Mouse (Mus musculus) ES-E14 (cell line): ENCODE data around the gene Bricd5. TPM values are rescaled to one million over a fixed set of nuclear protein-coding genes. Genes with fewer than 3 reads are reported as not detected.

Source experiments
- DNase-seq: peaks from one replicate; pipeline ENCODE4 v3.0.0-alpha.2; 2013; ENCODE audit warnings: low read depth, low spot score
- H3K27ac ChIP-seq: 2 replicates; pipeline ENCODE4 v1.5.1; 2012; ENCODE audit warnings: low read depth, mild to moderate bottlenecking, low read length, moderate library complexity, mixed read lengths; ENCODE audit not compliant: poor library complexity, insufficient read depth, severe bottlenecking
- H3K36me3 ChIP-seq: 2 replicates; pipeline ENCODE4 v1.6.1; 2012; ENCODE audit warnings: mild to moderate bottlenecking, low read length, moderate library complexity, mixed read lengths; ENCODE audit not compliant: control insufficient read depth, poor library complexity, insufficient read depth, severe bottlenecking
- H3K4me1 ChIP-seq, 2 experiments: fragments of 150-350 bp in 1 of 2; sonication (generic) in 1 of 2; 2 replicates each; pipeline ENCODE4 v1.6.1; 2012; ENCODE audit warnings: low read length in 2 of 2, mild to moderate bottlenecking in 1 of 2, mixed read lengths in 1 of 2; ENCODE audit not compliant: control insufficient read depth in 2 of 2, insufficient read depth in 2 of 2, poor library complexity in 1 of 2
- H3K4me3 ChIP-seq, 2 experiments: fragments of 150-350 bp in 1 of 2; sonication (generic) in 1 of 2; 2 replicates each; pipeline ENCODE4 v1.5.1; 2012; ENCODE audit warnings: low read length in 2 of 2, low read depth in 1 of 2, mild to moderate bottlenecking in 1 of 2, mixed read lengths in 1 of 2; ENCODE audit not compliant: insufficient read depth in 1 of 2, poor library complexity in 1 of 2, severe bottlenecking in 1 of 2
- H3K9ac ChIP-seq: 2 replicates; pipeline ENCODE4 v1.6.1; 2012; ENCODE audit warnings: low read depth, mild to moderate bottlenecking, low read length, mixed read lengths; ENCODE audit not compliant: poor library complexity, insufficient read depth, severe bottlenecking
- H3K9me3 ChIP-seq: fragments of 150-350 bp; sonication (generic); 2 replicates; pipeline ENCODE4 v1.6.1; 2012; ENCODE audit warnings: low read depth, mild to moderate bottlenecking, low read length; ENCODE audit not compliant: control insufficient read depth, insufficient read depth
- CHD2 ChIP-seq: IDR thresholded peaks from 2 replicates; pipeline ENCODE4 v1.6.1; 2014; ENCODE audit warnings: mild to moderate bottlenecking, low read depth, low read length, inconsistent platforms
- HCFC1 ChIP-seq: IDR thresholded peaks from 2 replicates; pipeline ENCODE4 v1.6.1; 2012; ENCODE audit warnings: low read length, inconsistent platforms, borderline replicate concordance; ENCODE audit not compliant: insufficient read depth
- MAFK ChIP-seq: IDR thresholded peaks from 2 replicates; pipeline ENCODE4 v1.6.1; 2014; ENCODE audit warnings: mild to moderate bottlenecking, low read depth, low read length, inconsistent platforms; ENCODE audit not compliant: insufficient read depth
- ZC3H11A ChIP-seq: IDR thresholded peaks from 2 replicates; pipeline ENCODE4 v1.6.1; 2012; ENCODE audit warnings: low read depth, mild to moderate bottlenecking, inconsistent platforms, low read length, borderline replicate concordance
- ZNF384 ChIP-seq: IDR thresholded peaks from 2 replicates; pipeline ENCODE4 v1.6.1; 2012; ENCODE audit warnings: low read depth, low read length, inconsistent platforms
- in situ Hi-C, 2 experiments: fragments of 600-800 bp; cut with MboI; formaldehyde crosslinking; loops; one replicate each; pipeline ENCODE4 v1.15.1; 2025; ENCODE audit warnings: low sequenced_read_pairs in 2 of 2, inconsistent platforms in 1 of 2; ENCODE audit not compliant: unreplicated experiment in 2 of 2
- total RNA-seq: library from RNA; depleted of rRNA; stranded (reverse); fragments of 300-350 nt; gene quantifications from 2 replicates; pipeline ENCODE4 v1.2.3, GENCODE M21; 2012

Gene Bricd5
- total RNA-seq, 1 experiment = 1.4 TPM

- Histone ChIP-seq H3K9ac (no peak overlapping the region), H3K27ac (no peak overlapping the region), H3K4me1 (peaks cover 0 to 7% of the 10 kb centered on the region in 2 experiments; a peak in 2 of 4 replicates), H3K9me3 (no peaks in the 10 kb centered on the region), H3K4me3 (peak overlapping the region in 1 of 2 experiments; percentile 91; a peak in 2 of 4 replicates), H3K36me3 (peaks cover 21% of the 10 kb centered on the region; the same call in 1 of the 2 replicates)
- DNase-seq = no peak
- in situ Hi-C loops = no loop called here
- TF ChIP-seq MAFK = no peak
- TF ChIP-seq ZNF384 = no peak
Measured at GRCm38 (mm10) chr17:24479431-24479830, 5.7 kb downstream of the Bricd5 start.

GRCm38 (mm10) chr17:24480201-24480826, 6.6 kb downstream of the Bricd5 start:
- peaks cover 16% of the 10 kb centered on the region; the same call in 1 of the 2 replicates for H3K36me3 ChIP-seq
- peaks cover 2 to 10% of the 10 kb centered on the region in 2 experiments; a peak in 2 of 4 replicates for H3K4me1 ChIP-seq
- no peak overlapping the region for H3K9ac ChIP-seq
- in situ Hi-C loops = no loop called here
- TF ChIP-seq HCFC1 (no peak), CHD2 (no peak), ZC3H11A (no peak), MAFK (no peak), ZNF384 (no peak)
- H3K9me3 ChIP-seq = no peaks in the 10 kb centered on the region
- no peak overlapping the region for H3K27ac ChIP-seq
- H3K4me3 ChIP-seq = no peak overlapping the region
- no peak for DNase-seq

DNA sequence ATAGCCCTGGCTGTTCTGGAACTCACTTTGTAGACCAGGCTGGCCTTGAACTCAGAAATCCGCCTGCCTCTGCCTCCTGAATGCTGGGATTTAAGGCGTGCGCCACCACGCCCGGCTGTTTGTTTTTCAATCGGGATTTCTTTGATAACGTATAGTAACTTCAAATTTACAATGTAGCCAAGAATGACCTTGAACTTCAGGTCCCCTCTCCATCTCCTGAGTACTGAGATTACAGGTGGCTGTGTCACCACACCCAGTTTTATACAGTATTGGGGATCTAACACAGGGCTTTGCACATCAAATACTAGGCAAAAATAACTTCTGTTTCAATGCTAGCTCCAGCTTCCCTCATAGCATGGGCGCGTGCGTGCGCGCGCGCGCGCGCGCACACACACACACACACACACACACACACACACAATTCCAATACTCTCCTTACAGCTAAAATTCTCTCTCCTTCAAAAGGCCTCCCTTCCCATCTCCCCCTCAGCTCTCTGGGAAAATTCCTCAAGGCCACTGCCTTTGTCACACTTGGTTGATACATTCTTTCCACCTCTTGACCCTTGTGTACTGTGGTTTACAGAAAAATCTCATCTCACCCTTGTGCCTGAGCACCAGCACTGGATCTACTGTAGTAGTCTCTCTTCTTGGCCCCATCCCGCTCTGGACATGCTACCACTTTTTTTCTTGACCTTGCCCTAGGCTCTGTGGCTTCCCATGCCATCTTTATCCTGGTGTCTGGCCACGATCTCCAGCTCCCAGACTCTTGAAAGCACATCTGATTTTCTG, 7.5 kb downstream of the Bricd5 start:
- no peak for DNase-seq
- in situ Hi-C loops = no loop called here
- TF ChIP-seq MAFK (no peak), ZNF384 (no peak), HCFC1 (no peak), ZC3H11A (no peak), CHD2 (no peak)

DNA sequence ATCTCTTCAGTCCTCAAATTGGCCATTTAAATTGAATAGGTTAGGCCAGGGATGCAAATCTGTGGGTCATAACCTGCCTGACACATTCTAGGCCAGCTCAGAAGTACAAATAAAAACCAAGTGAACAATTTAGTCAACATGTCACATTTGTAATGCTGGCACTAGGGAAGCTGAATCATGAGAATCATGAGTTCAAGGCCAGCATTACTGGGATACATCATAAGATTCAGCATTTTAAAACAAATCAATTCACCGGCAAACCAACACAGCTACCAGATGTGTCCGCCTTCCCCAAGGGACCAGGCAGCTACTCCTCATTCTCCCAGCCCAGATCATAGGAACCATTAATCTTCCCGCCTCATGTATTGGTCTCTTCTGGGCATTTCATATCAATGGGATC, 9.8 kb downstream of the Bricd5 start:
- no peaks in the 10 kb centered on the region for H3K9me3 ChIP-seq
- TF ChIP-seq ZNF384 = no peak
- TF ChIP-seq MAFK = no peak
- TF ChIP-seq ZC3H11A = no peak
- TF ChIP-seq HCFC1 = no peak
- no peak for TF ChIP-seq CHD2
- in situ Hi-C loops = no loop called here
- H3K4me3 ChIP-seq = no peak overlapping the region
- peaks cover 4 to 11% of the 10 kb centered on the region in 2 experiments; a peak in 2 of 4 replicates for H3K4me1 ChIP-seq
- no peaks in the 10 kb centered on the region for H3K36me3 ChIP-seq
- DNase-seq = no peak
- H3K9ac ChIP-seq = no peak overlapping the region
- H3K27ac ChIP-seq = no peak overlapping the region

More for the DNA sequence above, 7.5 kb downstream of the Bricd5 start:
- no peak overlapping the region for H3K9ac ChIP-seq
- no peaks in the 10 kb centered on the region for H3K9me3 ChIP-seq
- peaks cover 8% of the 10 kb centered on the region; the same call in 1 of the 2 replicates for H3K36me3 ChIP-seq
- no peak overlapping the region for H3K4me3 ChIP-seq
- peaks cover 2 to 13% of the 10 kb centered on the region in 2 experiments; a peak in 2 of 4 replicates for H3K4me1 ChIP-seq
- no peak overlapping the region; the same call in 1 of the 2 replicates for H3K27ac ChIP-seq
